Mouse (Mus musculus): Measurements from ENCODE around the gene Msantd4. TPM values are rescaled to one million over a fixed set of nuclear protein-coding genes. Genes with fewer than 3 reads are reported as not detected.
"Not testable (repeated sequence)": the region's sequence is repeated elsewhere in the genome, so short reads cannot be mapped to it uniquely, and the experiment has no call there.

Msantd4 gene
- 10 to 100 TPM; 41.0 to 44.1 TPM for total RNA-seq (2021)

GRCm38 (mm10) chr9:4375828-4376639, at the start of gene Msantd4:
TSS of gene Msantd4 (plus strand) at chr9:4376562.
- intact Hi-C loops (cut with DNase I): loop anchor here (5.0 kb wide), 1 partner anchor 64 kb away; no protein-coding TSS in a partner anchor
- DNase-seq (ENCODE audit: low spot score): peak; percentile 99

DNA sequence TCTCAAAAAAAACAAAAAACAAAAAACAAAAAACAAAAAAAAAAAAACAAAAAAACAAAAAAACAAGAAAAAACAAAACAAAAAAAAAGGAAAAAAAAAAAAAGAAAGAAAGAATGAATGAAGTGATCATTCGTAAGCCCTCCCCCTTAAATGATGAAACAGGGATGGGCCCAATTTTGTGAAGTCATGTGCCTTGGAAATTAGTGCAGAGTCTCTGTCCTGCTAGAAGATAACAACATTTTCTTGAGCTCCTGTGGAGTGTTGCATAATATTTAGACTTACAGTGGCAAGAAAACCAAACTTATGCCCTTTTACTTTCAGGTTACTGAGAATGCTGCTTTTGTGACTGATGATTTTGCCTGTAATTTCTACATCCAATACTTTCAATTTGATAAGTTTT, 23.2 kb upstream of the Msantd4 start:
- intact Hi-C loops (cut with DNase I): no loop called here
- no peak for DNase-seq (ENCODE audit: low spot score)

DNA sequence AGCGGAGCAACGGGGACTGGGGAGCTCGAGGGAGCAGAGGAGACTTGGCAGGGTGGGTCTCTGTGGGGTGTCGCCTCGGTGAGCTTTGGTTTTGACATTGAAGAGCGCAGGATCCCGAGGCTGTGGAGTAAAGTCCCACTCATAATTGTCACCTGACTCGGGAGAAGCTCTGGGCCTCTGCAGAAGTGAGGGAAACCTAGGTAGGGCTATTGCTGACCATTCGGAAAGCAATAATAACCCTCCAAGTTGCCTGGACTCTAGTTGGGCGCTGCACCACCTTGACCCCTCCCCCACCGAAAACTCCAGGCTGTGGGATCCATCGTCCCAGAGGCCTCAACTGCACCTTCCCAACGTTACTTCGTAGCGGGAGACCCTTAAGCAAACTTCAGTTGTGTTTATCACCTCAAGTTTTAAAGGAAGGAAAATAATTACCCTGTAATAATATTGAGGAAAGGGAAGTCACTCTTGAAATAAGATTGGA, 318 bp downstream of the Msantd4 start:
- no peak for DNase-seq (ENCODE audit: low spot score)
- intact Hi-C loops (cut with DNase I): loop anchor here (5.0 kb wide), 1 partner anchor 64 kb away; no protein-coding TSS in a partner anchor

GRCm38 (mm10) chr9:4400801-4401200, 24.4 kb downstream of the Msantd4 start:
- DNase-seq (ENCODE audit: low spot score); intact Hi-C loops (cut with DNase I): not testable (repeated sequence)

Small RNAs within 50 kb of the gene (microRNA-seq; reads per million reads assigned to microRNA genes)
- not detected for gene Gm23992

Other genes with a start within 250 kb of the Msantd4 start
- 10 to 100 TPM; 19.5 to 19.6 TPM for gene Aasdhppt, start 67.1 kb upstream of the Msantd4 start, total RNA-seq (2021)
- 1 to 10 TPM; 9.0 to 9.3 TPM for gene Kbtbd3, start 66.7 kb upstream of the Msantd4 start, total RNA-seq (2021)

All from heart, postnatal 25 days (tissue).